Mouse (Mus musculus): ENCODE measurements around the gene Cwh43. TPM values are rescaled to one million over a fixed set of nuclear protein-coding genes. Genes with fewer than 3 reads are reported as not detected.

The Cwh43 gene
- polyA plus RNA-seq, 1 experiment from 2014 or later, result not detected

DNA sequence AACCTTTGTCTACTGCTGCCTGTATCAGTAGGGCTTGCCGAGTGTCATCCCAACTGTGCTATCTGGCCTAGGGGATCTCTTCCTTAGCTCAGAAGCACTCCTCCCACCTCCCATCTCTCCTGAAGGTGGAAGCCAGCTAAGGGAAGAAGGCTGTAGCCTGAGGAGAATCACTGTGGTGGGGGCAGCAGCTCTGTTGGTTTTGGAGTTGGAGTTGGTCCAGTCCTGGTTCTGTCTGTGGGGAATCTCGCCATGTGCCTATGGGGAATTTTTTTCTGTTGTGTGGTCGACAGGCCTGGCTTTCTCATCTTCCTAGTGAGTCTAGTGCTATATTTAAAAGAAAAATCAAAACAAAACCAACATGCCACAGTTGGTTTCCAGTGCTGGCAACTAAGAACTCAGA lies 91.5 kb downstream of the Cwh43 start:
- Histone ChIP-seq H3K4me2 (no peak overlapping the region), H3K4me3 (ENCODE audit: low read depth, low read length) (no peak overlapping the region), H3K36me3 (ENCODE audit: control insufficient read depth, insufficient read depth, low read length) (no peaks in the 10 kb centered on the region), H3K9me3 (replicated peaks; ENCODE audit: control insufficient read depth, low read length) (no peaks in the 10 kb centered on the region), H3K9ac (ENCODE audit: low read depth, low read length) (no peak overlapping the region), H3K4me1 (ENCODE audit: control insufficient read depth, insufficient read depth, low read length) (peaks cover 16% of the 10 kb centered on the region), H3K27me3 (ENCODE audit: control insufficient read depth, insufficient read depth, low read length) (no peaks in the 10 kb centered on the region), H3K27ac (ENCODE audit: low read depth, low read length) (no peak overlapping the region)
- 63% methylated on average over 3 of the region's 3 CpGs for WGBS (ENCODE audit: insufficient replicate concordance)
- ATAC-seq (replicated peaks; ENCODE audit: insufficient number of reproducible peaks, low FRiP score, low TSS enrichment), result no peak

- no peak for ATAC-seq (replicated peaks; ENCODE audit: insufficient number of reproducible peaks, low FRiP score, low TSS enrichment)
- 75% methylated on average over 8 of the region's 8 CpGs for whole genome bisulfite sequencing (ENCODE audit: insufficient replicate concordance)
- Histone ChIP-seq H3K9ac (ENCODE audit: low read depth, low read length) (no peak overlapping the region), H3K36me3 (ENCODE audit: control insufficient read depth, insufficient read depth, low read length) (no peaks in the 10 kb centered on the region), H3K4me2 (no peak overlapping the region), H3K9me3 (replicated peaks; ENCODE audit: control insufficient read depth, low read length) (no peaks in the 10 kb centered on the region), H3K4me3 (ENCODE audit: low read depth, low read length) (no peak overlapping the region), H3K27ac (ENCODE audit: low read depth, low read length) (no peak overlapping the region), H3K27me3 (ENCODE audit: control insufficient read depth, insufficient read depth, low read length) (no peaks in the 10 kb centered on the region), H3K4me1 (ENCODE audit: control insufficient read depth, insufficient read depth, low read length) (peaks cover 25% of the 10 kb centered on the region)
Observed at GRCm38 (mm10) chr5:73498559-73498958, 92.7 kb downstream of the Cwh43 start.

- Histone ChIP-seq H3K9me3 (replicated peaks; ENCODE audit: control insufficient read depth, low read length) (no peaks in the 10 kb centered on the region), H3K9ac (ENCODE audit: low read depth, low read length) (no peak overlapping the region), H3K4me2 (no peak overlapping the region), H3K4me3 (ENCODE audit: low read depth, low read length) (no peak overlapping the region), H3K27ac (ENCODE audit: low read depth, low read length) (0 out of 2 replicates have a peak overlapping the region, but pooled peaks have one; percentile 29), H3K4me1 (ENCODE audit: control insufficient read depth, insufficient read depth, low read length) (peaks cover 32% of the 10 kb centered on the region), H3K27me3 (ENCODE audit: control insufficient read depth, insufficient read depth, low read length) (no peaks in the 10 kb centered on the region), H3K36me3 (ENCODE audit: control insufficient read depth, insufficient read depth, low read length) (no peaks in the 10 kb centered on the region)
- ATAC-seq (replicated peaks; ENCODE audit: insufficient number of reproducible peaks, low FRiP score, low TSS enrichment), result no peak
- WGBS (ENCODE audit: insufficient replicate concordance), result 61% methylated on average over 7 of the region's 7 CpGs
Observed at GRCm38 (mm10) chr5:73500867-73501440, 95.1 kb downstream of the Cwh43 start.

DNA sequence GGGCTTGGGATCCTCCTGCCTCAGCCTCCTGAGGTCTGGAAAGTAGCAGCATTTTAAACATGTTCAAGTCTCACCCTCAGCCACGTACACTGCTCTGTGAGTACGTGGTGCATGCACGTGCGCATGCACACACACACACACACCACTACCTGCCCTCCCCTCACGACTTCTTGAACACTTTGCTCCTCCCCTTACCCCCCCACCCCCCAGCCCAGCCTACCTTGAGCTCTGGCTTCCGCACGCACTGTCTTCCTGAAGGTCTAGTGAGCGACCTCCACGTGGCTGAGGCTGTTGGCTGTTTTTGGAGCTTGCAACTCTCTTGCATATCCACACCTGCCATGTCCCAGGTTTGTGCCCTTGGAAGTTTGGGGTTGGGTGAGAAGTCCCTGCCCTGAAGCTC lies 96.5 kb downstream of the Cwh43 start:
- H3K27ac ChIP-seq (ENCODE audit: low read depth, low read length), result peak overlapping the region; percentile 35; the same call in 1 of the 2 replicates
- no peak overlapping the region for H3K4me3 ChIP-seq (ENCODE audit: low read depth, low read length)
- H3K9ac ChIP-seq (ENCODE audit: low read depth, low read length), result no peak overlapping the region
- peaks cover 32% of the 10 kb centered on the region for H3K4me1 ChIP-seq (ENCODE audit: control insufficient read depth, insufficient read depth, low read length)
- no peaks in the 10 kb centered on the region for H3K27me3 ChIP-seq (ENCODE audit: control insufficient read depth, insufficient read depth, low read length)
- no peaks in the 10 kb centered on the region for H3K36me3 ChIP-seq (ENCODE audit: control insufficient read depth, insufficient read depth, low read length)
- WGBS (ENCODE audit: insufficient replicate concordance), result 81% methylated on average over 9 of the region's 9 CpGs
- no peak overlapping the region for H3K4me2 ChIP-seq
- H3K9me3 ChIP-seq (replicated peaks; ENCODE audit: control insufficient read depth, low read length), result no peaks in the 10 kb centered on the region
- ATAC-seq (replicated peaks; ENCODE audit: insufficient number of reproducible peaks, low FRiP score, low TSS enrichment), result no peak

Other genes starting within 250 kb of the Cwh43 start
- 38.1 and 40.8 TPM in 2 replicates for gene Fryl, start 149.5 kb upstream of the Cwh43 start, polyA plus RNA-seq (2014; fragmentation: Nextera tagmentation; extraction: Ambion mirVana)
- 156 and 190 TPM in 2 replicates for gene Ociad1, start 113.3 kb upstream of the Cwh43 start, polyA plus RNA-seq (2014; fragmentation: Nextera tagmentation; extraction: Ambion mirVana)
- gene Ociad2, start 65.0 kb upstream of the Cwh43 start, polyA plus RNA-seq (2014; fragmentation: Nextera tagmentation; extraction: Ambion mirVana), result 21.6 and 22.5 TPM in 2 replicates
- 22.2 and 22.6 TPM in 2 replicates for gene Dcun1d4, start 74.9 kb downstream of the Cwh43 start, polyA plus RNA-seq (2014; fragmentation: Nextera tagmentation; extraction: Ambion mirVana)
- not detected in 2 replicates for gene Lrrc66, start 226.5 kb downstream of the Cwh43 start, polyA plus RNA-seq (2014; fragmentation: Nextera tagmentation; extraction: Ambion mirVana)
- 24.0 and 27.2 TPM in 2 replicates for gene Sgcb, start 241.7 kb downstream of the Cwh43 start, polyA plus RNA-seq (2014; fragmentation: Nextera tagmentation; extraction: Ambion mirVana)
- gene Spata18, start 245.3 kb downstream of the Cwh43 start, polyA plus RNA-seq (2014; fragmentation: Nextera tagmentation; extraction: Ambion mirVana), result not detected in 2 replicates